Mouse (Mus musculus) limb, embryonic 14.5 days (tissue): ENCODE data around the gene Bicra. TPM values are rescaled to one million over a fixed set of nuclear protein-coding genes. Genes with fewer than 3 reads are reported as not detected.

Source experiments
- ATAC-seq: fragments of 200-750 bp; cut with Nextera tagmentation; 2 replicates; pipeline ENCODE4 v1.8.0; 2017; ENCODE audit warnings: low read depth, moderate number of reproducible peaks, moderate TSS enrichment; ENCODE audit not compliant: low FRiP score
- DNase-seq: peaks from one replicate; pipeline ENCODE4 v3.0.0-alpha.2; 2015; ENCODE audit warnings: low spot score
- H3K27ac ChIP-seq: fragments of 300-500 bp; sonication (generic); replicated peaks from 2 replicates; pipeline ENCODE4 v1.5.1; 2014; ENCODE audit warnings: low read depth, mild to moderate bottlenecking, low read length, moderate library complexity, mixed read lengths
- H3K27me3 ChIP-seq: fragments of 300-500 bp; sonication (generic); 2 replicates; pipeline ENCODE4 v1.6.1; 2014; ENCODE audit warnings: low read length, mixed read lengths; ENCODE audit not compliant: control insufficient read depth, insufficient read depth
- H3K36me3 ChIP-seq: fragments of 300-500 bp; sonication (generic); 2 replicates; pipeline ENCODE4 v1.6.1; 2014; ENCODE audit warnings: mild to moderate bottlenecking, low read length, moderate library complexity, mixed read lengths; ENCODE audit not compliant: control insufficient read depth, insufficient read depth
- H3K4me1 ChIP-seq: fragments of 300-500 bp; sonication (generic); 2 replicates; pipeline ENCODE4 v1.6.1; 2014; ENCODE audit warnings: antibody characterized with exemption, low read length, mixed read lengths; ENCODE audit not compliant: control insufficient read depth, insufficient read depth
- H3K4me2 ChIP-seq: fragments of 300-500 bp; sonication (generic); replicated peaks from 2 replicates; pipeline ENCODE4 v1.6.1; 2014; ENCODE audit warnings: low read depth, mild to moderate bottlenecking, low read length, moderate library complexity; ENCODE audit not compliant: severe bottlenecking
- H3K4me3 ChIP-seq: fragments of 300-500 bp; sonication (generic); replicated peaks from 2 replicates; pipeline ENCODE4 v1.5.1; 2014; ENCODE audit warnings: low read length
- H3K9ac ChIP-seq: fragments of 300-500 bp; sonication (generic); 2 replicates; pipeline ENCODE4 v1.6.1; 2014; ENCODE audit warnings: mild to moderate bottlenecking, low read depth, low read length, moderate library complexity; ENCODE audit not compliant: severe bottlenecking
- H3K9me3 ChIP-seq: fragments of 300-500 bp; sonication (generic); 2 replicates; pipeline ENCODE4 v1.6.1; 2016; ENCODE audit warnings: low read length; ENCODE audit not compliant: control insufficient read depth
- POLR2A ChIP-seq: fragments of 200-500 bp; IDR thresholded peaks from 2 replicates; pipeline ENCODE4 v1.8.0; 2012; ENCODE audit warnings: inconsistent platforms, mild to moderate bottlenecking, moderate library complexity, borderline replicate concordance; ENCODE audit not compliant: insufficient read depth, insufficient read length; ENCODE audit errors: extremely low read depth
- WGBS: fragments of 180-500 bp; shearing (Covaris S2); extraction: QIAGEN DNeasy Blood & Tissue Kit; methylation state at CpG from one replicate; pipeline ENCODE4 v1.1.7; 2014; 5-methylcytosine and 5-hydroxymethylcytosine counted together
- polyA plus RNA-seq, 2 experiments: library from polyadenylated mRNA; depleted of rRNA in 1 of 2; stranded (reverse) in 1 of 2; unstranded in 1 of 2; fragments of >200 nt; fragmentation: Nextera tagmentation in 1 of 2; extraction: Ambion mirVana in 1 of 2; gene quantifications; 2 replicates each; pipeline versions ENCODE4 v1.2.1 to v1.2.3; 2012 to 2014

The Bicra gene
- polyA plus RNA-seq, 2 experiments, result 8.6 to 20.1 TPM

GRCm38 (mm10) chr7:15987661-15988356, 59.9 kb downstream of the Bicra start:
- 93% methylated on average over 13 of the region's 16 CpGs for WGBS
- no peak for TF ChIP-seq POLR2A
- H3K4me1 ChIP-seq, result no peaks in the 10 kb centered on the region
- ATAC-seq (no peak), DNase-seq (no peak)
- H3K9ac ChIP-seq, result no peak overlapping the region
- no peak overlapping the region for H3K4me3 ChIP-seq
- H3K9me3 ChIP-seq, result no peaks in the 10 kb centered on the region
- peaks cover 71% of the 10 kb centered on the region for H3K36me3 ChIP-seq
- H3K27ac ChIP-seq, result no peak overlapping the region
- no peaks in the 10 kb centered on the region for H3K27me3 ChIP-seq
- no peak overlapping the region for H3K4me2 ChIP-seq

- no peak for TF ChIP-seq POLR2A
- ATAC-seq (no peak), DNase-seq (peak; percentile 56)
- Histone ChIP-seq H3K36me3 (peaks cover 75% of the 10 kb centered on the region), H3K9ac (no peak overlapping the region), H3K4me3 (no peak overlapping the region), H3K4me2 (no peak overlapping the region), H3K9me3 (no peaks in the 10 kb centered on the region), H3K27ac (no peak overlapping the region), H3K4me1 (no peaks in the 10 kb centered on the region), H3K27me3 (no peaks in the 10 kb centered on the region)
- 37% methylated on average over 4 of the region's 4 CpGs for WGBS
These were observed 64.9 kb downstream of the Bicra start for GRCm38 (mm10) chr7:15982729-15983407.

DNA sequence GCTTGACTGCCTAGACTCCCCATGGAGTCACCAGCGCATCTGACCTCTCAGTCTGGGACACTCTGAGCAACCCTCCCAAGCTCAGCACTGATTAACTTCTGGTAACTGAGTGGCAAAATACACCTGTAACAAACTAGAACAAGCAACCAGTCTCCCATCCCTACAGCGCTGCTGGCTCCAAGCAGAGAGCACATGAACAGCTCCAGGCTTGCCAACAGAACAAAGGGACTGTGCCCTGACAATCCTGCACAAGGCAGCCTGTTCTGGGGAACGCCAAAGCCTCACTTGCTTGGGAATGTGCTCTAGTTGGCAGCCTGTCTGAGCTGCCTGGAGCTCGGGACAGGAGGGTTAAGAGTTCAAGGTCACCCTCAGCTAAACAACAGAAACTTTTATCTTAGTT, 66.2 kb downstream of the Bicra start:
- Histone ChIP-seq H3K4me1 (no peaks in the 10 kb centered on the region), H3K27ac (no peak overlapping the region), H3K36me3 (peaks cover 70% of the 10 kb centered on the region), H3K9me3 (no peaks in the 10 kb centered on the region), H3K4me2 (no peak overlapping the region), H3K4me3 (no peak overlapping the region), H3K9ac (no peak overlapping the region), H3K27me3 (no peaks in the 10 kb centered on the region)
- 83% methylated on average over 4 of the region's 4 CpGs for WGBS
- ATAC-seq, result no peak
- TF ChIP-seq POLR2A, result no peak
- no peak for DNase-seq

- Histone ChIP-seq H3K9me3 (no peaks in the 10 kb centered on the region), H3K27ac (no peak overlapping the region), H3K27me3 (no peaks in the 10 kb centered on the region), H3K9ac (no peak overlapping the region), H3K4me2 (no peak overlapping the region), H3K4me1 (no peaks in the 10 kb centered on the region), H3K36me3 (peaks cover 64% of the 10 kb centered on the region), H3K4me3 (no peak overlapping the region)
- WGBS, result 77% methylated on average over 8 of the region's 8 CpGs
- TF ChIP-seq POLR2A, result no peak
- ATAC-seq (no peak), DNase-seq (no peak)
These were observed 67.5 kb downstream of the Bicra start for GRCm38 (mm10) chr7:15980246-15980645.

- no peak overlapping the region for H3K4me2 ChIP-seq
These were observed 71.8 kb downstream of the Bicra start for GRCm38 (mm10) chr7:15975904-15976303.

More at GRCm38 (mm10) chr7:15975904-15976303, 71.8 kb downstream of the Bicra start:
- H3K4me3 ChIP-seq, result no peak overlapping the region
- no peaks in the 10 kb centered on the region for H3K27me3 ChIP-seq
- no peak for TF ChIP-seq POLR2A
- no peaks in the 10 kb centered on the region for H3K9me3 ChIP-seq
- 87% methylated on average over 4 of the region's 4 CpGs for WGBS
- DNase-seq (no peak), ATAC-seq (no peak)
- no peak overlapping the region for H3K9ac ChIP-seq
- no peaks in the 10 kb centered on the region for H3K4me1 ChIP-seq
- H3K36me3 ChIP-seq, result peaks cover 75% of the 10 kb centered on the region
- no peak overlapping the region for H3K27ac ChIP-seq
